Mouse (Mus musculus): Measurements from ENCODE around the gene Tubb3.

- TF ChIP-seq CTCF (IDR thresholded peaks at IDR 0.05; ENCODE audit: borderline replicate concordance, extremely low read depth, insufficient read depth, insufficient read length), result no peak
- TF ChIP-seq POLR2A (IDR thresholded peaks at IDR 0.05; ENCODE audit: borderline replicate concordance, extremely low read depth, insufficient read depth, insufficient read length, poor library complexity, severe bottlenecking), result no peak
Measured at GRCm38 (mm10) chr8:123428343-123428893, 17.2 kb downstream of the Tubb3 start.
